Mouse (Mus musculus) ES-Bruce4 (cell line): ENCODE results near the gene Sgsm2.

ENCODE experiments used
- CTCF ChIP-seq: IDR thresholded peaks from one replicate; pipeline ENCODE4 v1.8.1; 2011; ENCODE audit warnings: low read depth, low read length
- EP300 ChIP-seq: IDR thresholded peaks from 2 replicates; pipeline ENCODE4 v1.6.1; 2011; ENCODE audit warnings: low read depth, low read length; ENCODE audit not compliant: insufficient read depth

DNA sequence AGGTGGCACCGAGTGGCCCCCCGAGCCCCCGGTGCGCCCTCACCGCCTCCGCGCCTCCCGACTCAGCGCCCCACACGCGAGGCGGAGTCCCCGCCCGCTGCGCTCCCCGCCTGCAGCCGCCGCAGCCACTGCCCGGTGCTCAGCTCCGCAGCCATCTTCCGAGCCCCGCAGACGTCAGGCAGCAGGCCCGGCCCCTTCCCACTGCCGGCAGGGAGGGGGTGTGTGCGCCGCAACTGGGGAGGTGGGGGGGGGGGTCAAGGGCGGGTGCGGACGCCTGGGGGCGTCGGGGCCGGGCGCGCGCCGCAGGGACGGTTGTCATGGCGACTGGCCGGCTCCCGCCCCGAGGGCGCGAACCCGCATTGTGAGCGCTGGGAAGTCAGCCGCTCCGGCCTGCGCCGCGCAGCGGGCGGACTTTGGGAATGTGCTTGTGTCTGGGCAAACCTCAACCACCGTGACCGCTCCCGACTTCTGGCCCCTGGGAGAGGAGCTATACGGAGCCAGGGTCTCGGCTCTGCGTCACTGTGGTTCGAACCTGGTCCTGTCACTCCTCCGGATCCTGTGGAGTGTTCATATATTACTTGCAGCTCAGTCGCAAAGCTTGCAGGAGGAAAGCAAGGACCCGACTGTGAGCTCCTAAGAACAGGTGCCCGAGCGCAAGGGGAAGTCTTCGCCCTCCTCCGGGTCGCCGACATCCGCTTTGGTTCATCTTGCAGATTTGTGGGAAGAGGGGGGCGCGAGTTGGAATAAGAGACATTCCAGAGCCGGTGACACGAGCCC lies at the start of gene Sgsm2:
- TF ChIP-seq CTCF (no peak), EP300 (no peak)
